Mouse (Mus musculus) embryonic facial prominence, embryonic 10.5 days (tissue): ENCODE data around the gene Gm42420. TPM values are rescaled to one million over a fixed set of nuclear protein-coding genes. Genes with fewer than 3 reads are reported as not detected.

ENCODE experiments used
- polyA plus RNA-seq: library from polyadenylated mRNA; unstranded; fragments of >200 nt; fragmentation: Nextera tagmentation; extraction: Ambion mirVana; gene quantifications from 2 replicates; pipeline ENCODE4 v1.2.1, GENCODE M21; 2016

The Gm42420 gene
- polyA plus RNA-seq, 1 experiment from 2014 or later = not detected

Other genes starting within 250 kb of the Gm42420 start
- gene Slc37a3, start 208.1 kb upstream of the Gm42420 start, polyA plus RNA-seq = 38.0 and 43.6 TPM in 2 replicates
- 0.74 and 0.87 TPM in 2 replicates for gene Rab19, start 204.6 kb upstream of the Gm42420 start, polyA plus RNA-seq
- 46.4 and 51.2 TPM in 2 replicates for gene Mkrn1, start 165.3 kb upstream of the Gm42420 start, polyA plus RNA-seq
- gene Dennd2a, start 27.9 kb upstream of the Gm42420 start, polyA plus RNA-seq = 34.3 and 37.8 TPM in 2 replicates
- 21.3 and 26.1 TPM in 2 replicates for gene Adck2, start 11.9 kb upstream of the Gm42420 start, polyA plus RNA-seq
- 274 and 279 TPM in 2 replicates for gene Ndufb2, start 6.8 kb downstream of the Gm42420 start, polyA plus RNA-seq
- gene Braf, start 139.7 kb downstream of the Gm42420 start, polyA plus RNA-seq = 18.9 and 20.3 TPM in 2 replicates
- gene Mrps33, start 225.2 kb downstream of the Gm42420 start, polyA plus RNA-seq = 205 and 207 TPM in 2 replicates